Mouse (Mus musculus): ENCODE results near the gene Vmn1r223. TPM values are rescaled to one million over a fixed set of nuclear protein-coding genes. Genes with fewer than 3 reads are reported as not detected.
"Not testable (repeated sequence)": the region's sequence is repeated elsewhere in the genome, so short reads cannot be mapped to it uniquely, and the experiment has no call there.

Vmn1r223 gene
- not detected for total RNA-seq (2021)
- not detected in 2 replicates for polyA plus RNA-seq (2012; rRNA removed)
- long read RNA-seq, result 0 reads

GRCm38 (mm10) chr13:23246834-23247233, at the start of gene Vmn1r223:
Gene Vmn1r223 (plus strand): TSS chr13:23247134.
- 67% methylated on average over 1 of the region's 1 CpGs for WGBS
- H3K4me3 ChIP-seq; H3K27me3 ChIP-seq (ENCODE audit: control insufficient read depth, insufficient read depth, low read length); H3K36me3 ChIP-seq (ENCODE audit: control insufficient read depth, insufficient read depth, low read length); H3K27ac ChIP-seq; H3K79me2 ChIP-seq (replicated peaks; ENCODE audit: control insufficient read depth, insufficient read depth, low read length); DNase-seq; H3K4me1 ChIP-seq (ENCODE audit: control insufficient read depth, insufficient read depth, low read length); H3K9ac ChIP-seq (ENCODE audit: low read depth, low read length); intact Hi-C loops (cut with DNase I): not testable (repeated sequence)

GRCm38 (mm10) chr13:23203885-23204284, 43.0 kb upstream of the Vmn1r223 start:
- H3K36me3 ChIP-seq (ENCODE audit: control insufficient read depth, insufficient read depth, low read length), result not testable (repeated sequence)
- WGBS, result 73% methylated on average over 1 of the region's 1 CpGs

GRCm38 (mm10) chr13:23213827-23214226, 33.1 kb upstream of the Vmn1r223 start, which contains the start of gene Vmn1r221:
Gene Vmn1r221 (plus strand): TSS chr13:23214127.
- intact Hi-C loops (cut with DNase I); H3K36me3 ChIP-seq (ENCODE audit: control insufficient read depth, insufficient read depth, low read length); DNase-seq; H3K79me2 ChIP-seq (replicated peaks; ENCODE audit: control insufficient read depth, insufficient read depth, low read length); H3K27ac ChIP-seq; H3K9ac ChIP-seq (ENCODE audit: low read depth, low read length); H3K27me3 ChIP-seq (ENCODE audit: control insufficient read depth, insufficient read depth, low read length); H3K4me1 ChIP-seq (ENCODE audit: control insufficient read depth, insufficient read depth, low read length); H3K4me3 ChIP-seq: not testable (repeated sequence)
- 41% methylated on average over 2 of the region's 2 CpGs for WGBS

More at GRCm38 (mm10) chr13:23203885-23204284, 43.0 kb upstream of the Vmn1r223 start:
- intact Hi-C loops (cut with DNase I); DNase-seq; H3K27ac ChIP-seq; H3K4me3 ChIP-seq; H3K27me3 ChIP-seq (ENCODE audit: control insufficient read depth, insufficient read depth, low read length); H3K4me1 ChIP-seq (ENCODE audit: control insufficient read depth, insufficient read depth, low read length); H3K9ac ChIP-seq (ENCODE audit: low read depth, low read length); H3K79me2 ChIP-seq (replicated peaks; ENCODE audit: control insufficient read depth, insufficient read depth, low read length): not testable (repeated sequence)

GRCm38 (mm10) chr13:23235847-23236246, 11.1 kb upstream of the Vmn1r223 start, which contains the start of gene Vmn1r222:
Gene Vmn1r222 (minus strand): TSS chr13:23235947.
- H3K4me1 ChIP-seq (ENCODE audit: control insufficient read depth, insufficient read depth, low read length); H3K79me2 ChIP-seq (replicated peaks; ENCODE audit: control insufficient read depth, insufficient read depth, low read length); H3K27ac ChIP-seq; H3K27me3 ChIP-seq (ENCODE audit: control insufficient read depth, insufficient read depth, low read length); intact Hi-C loops (cut with DNase I); DNase-seq; H3K36me3 ChIP-seq (ENCODE audit: control insufficient read depth, insufficient read depth, low read length); H3K4me3 ChIP-seq; H3K9ac ChIP-seq (ENCODE audit: low read depth, low read length): not testable (repeated sequence)

- Histone ChIP-seq H3K4me3 (no peak overlapping the region), H3K27ac (no peak overlapping the region), H3K79me2 (replicated peaks; ENCODE audit: control insufficient read depth, insufficient read depth, low read length) (no peaks in the 10 kb centered on the region), H3K36me3 (ENCODE audit: control insufficient read depth, insufficient read depth, low read length) (no peaks in the 10 kb centered on the region), H3K9ac (ENCODE audit: low read depth, low read length) (no peak overlapping the region), H3K27me3 (ENCODE audit: control insufficient read depth, insufficient read depth, low read length) (no peaks in the 10 kb centered on the region), H3K4me1 (ENCODE audit: control insufficient read depth, insufficient read depth, low read length) (no peaks in the 10 kb centered on the region)
- 83% methylated on average over 2 of the region's 2 CpGs for WGBS
- TF ChIP-seq CTCF (IDR thresholded peaks at IDR 0.05) (no peak), EP300 (IDR thresholded peaks at IDR 0.05; ENCODE audit: insufficient read depth, low read depth, low read length) (no peak), POLR2A (IDR thresholded peaks at IDR 0.05; ENCODE audit: insufficient read depth, low read depth, low read length) (no peak)
- DNase-seq, result no peak
- intact Hi-C loops (cut with DNase I), result no loop called here
Observed at GRCm38 (mm10) chr13:23258546-23259048, 11.7 kb downstream of the Vmn1r223 start.

- H3K4me3 ChIP-seq; intact Hi-C loops (cut with DNase I); DNase-seq; H3K27me3 ChIP-seq (ENCODE audit: control insufficient read depth, insufficient read depth, low read length); H3K79me2 ChIP-seq (replicated peaks; ENCODE audit: control insufficient read depth, insufficient read depth, low read length); H3K27ac ChIP-seq; H3K4me1 ChIP-seq (ENCODE audit: control insufficient read depth, insufficient read depth, low read length); H3K9ac ChIP-seq (ENCODE audit: low read depth, low read length); H3K36me3 ChIP-seq (ENCODE audit: control insufficient read depth, insufficient read depth, low read length): not testable (repeated sequence)
- WGBS, result 66% methylated on average over 3 of the region's 3 CpGs
Observed at GRCm38 (mm10) chr13:23268606-23269005, 21.7 kb downstream of the Vmn1r223 start.

GRCm38 (mm10) chr13:23269127-23269526, 22.2 kb downstream of the Vmn1r223 start:
- H3K27ac ChIP-seq; H3K4me1 ChIP-seq (ENCODE audit: control insufficient read depth, insufficient read depth, low read length); DNase-seq; H3K9ac ChIP-seq (ENCODE audit: low read depth, low read length); H3K4me3 ChIP-seq; H3K36me3 ChIP-seq (ENCODE audit: control insufficient read depth, insufficient read depth, low read length); H3K27me3 ChIP-seq (ENCODE audit: control insufficient read depth, insufficient read depth, low read length); intact Hi-C loops (cut with DNase I); H3K79me2 ChIP-seq (replicated peaks; ENCODE audit: control insufficient read depth, insufficient read depth, low read length): not testable (repeated sequence)
- WGBS, result 37% methylated on average over 4 of the region's 4 CpGs

Measured in heart, adult 2 months (tissue).